Comparison of ENCODE assay signal across 35 mouse cellular contexts in genomic region chr3:6757562-6757961, GRCm38 (mm10).
"Had no signal": no experiment of that assay in that cellular context is flagged by ENCODE, and none has a peak within 500 bp of the region (broad histone marks: within the 10 kb centered on the region; RNA-seq: fewer than 3 reads in every experiment).

No protein-coding gene starts in this region.

- ATAC-seq: hindbrain, embryonic 16.5 days; hindbrain, postnatal 0 days; inflammation-experienced regulatory T-cells, adult 6 months; intestine, embryonic 15.5 days; intestine, embryonic 16.5 days; intestine, postnatal 0 days had no signal

- H3K4me1 ChIP-seq: heart, embryonic 12.5 days; heart, embryonic 13.5 days; heart, embryonic 15.5 days; hindbrain, embryonic 10.5 days; hindbrain, embryonic 12.5 days; hindbrain, embryonic 13.5 days; hindbrain, embryonic 15.5 days; intestine, embryonic 15.5 days; kidney, embryonic 15.5 days had no signal

- H3K9me3 ChIP-seq: heart, embryonic 12.5 days; heart, embryonic 13.5 days; heart, embryonic 15.5 days; hindbrain, embryonic 10.5 days; hindbrain, embryonic 12.5 days; hindbrain, embryonic 13.5 days; hindbrain, embryonic 15.5 days; intestine, embryonic 15.5 days; kidney, embryonic 15.5 days had no signal

- H3K27ac ChIP-seq: heart, embryonic 13.5 days; heart, embryonic 15.5 days; hindbrain, embryonic 10.5 days; hindbrain, embryonic 12.5 days; hindbrain, embryonic 13.5 days; hindbrain, embryonic 14.5 days; hindbrain, embryonic 15.5 days; hindbrain, postnatal 0 days; intestine, embryonic 15.5 days; kidney, embryonic 15.5 days; kidney, postnatal 0 days; layer of hippocampus, adult 2 months; left cerebral cortex, adult 2 months had no signal

- H3K36me3 ChIP-seq: heart, embryonic 12.5 days; heart, embryonic 13.5 days; heart, embryonic 15.5 days; hindbrain, embryonic 10.5 days; hindbrain, embryonic 12.5 days; hindbrain, embryonic 13.5 days; hindbrain, embryonic 15.5 days; intestine, embryonic 15.5 days; kidney, embryonic 15.5 days had no signal

- H3K27me3 ChIP-seq: heart, embryonic 12.5 days; heart, embryonic 13.5 days; heart, embryonic 15.5 days; hindbrain, embryonic 12.5 days; hindbrain, embryonic 13.5 days; hindbrain, embryonic 15.5 days; intestine, embryonic 15.5 days; kidney, embryonic 15.5 days had no signal

- H3K4me3 ChIP-seq: heart, embryonic 12.5 days; heart, embryonic 13.5 days; heart, embryonic 15.5 days; hindbrain, embryonic 10.5 days; hindbrain, embryonic 12.5 days; hindbrain, embryonic 13.5 days; hindbrain, embryonic 15.5 days; intestine, embryonic 15.5 days; kidney, embryonic 15.5 days; layer of hippocampus, adult 2 months; left cerebral cortex, adult 2 months had no signal

- H3K4me2 ChIP-seq: heart, embryonic 11.5 days; heart, embryonic 12.5 days; heart, embryonic 13.5 days; heart, embryonic 15.5 days; hindbrain, embryonic 12.5 days; hindbrain, embryonic 13.5 days; hindbrain, embryonic 14.5 days; hindbrain, embryonic 15.5 days; intestine, embryonic 15.5 days; kidney, embryonic 15.5 days had no signal

- H3K9ac ChIP-seq: heart, embryonic 12.5 days; heart, embryonic 13.5 days; heart, embryonic 15.5 days; hindbrain, embryonic 12.5 days; hindbrain, embryonic 13.5 days; hindbrain, embryonic 14.5 days; hindbrain, embryonic 15.5 days; intestine, embryonic 15.5 days; kidney, embryonic 15.5 days had no signal

- DNase-seq: heart, postnatal 10 days; heart, postnatal 14 days; heart, postnatal 36 days; heart, postnatal 4 days; kidney, adult 11 months; kidney, adult 18-20 months; kidney, adult 2 months; kidney, adult 8-10 months; kidney, adult 9 months; kidney, postnatal 10 days; kidney, postnatal 14 days; kidney, postnatal 25 days; kidney, postnatal 36 days; kidney, postnatal 4 days; layer of hippocampus, adult 9-11 months; layer of hippocampus, postnatal 36 days had no signal
